Mouse (Mus musculus): ENCODE data around the gene Eid2b. TPM values are rescaled to one million over a fixed set of nuclear protein-coding genes. Genes with fewer than 3 reads are reported as not detected.

The Eid2b gene
- total and polyA plus RNA-seq, 3 experiments = 3.2 to 5.3 TPM; not detected in 1

GRCm38 (mm10) chr7:28306216-28306615 lies 28.7 kb downstream of the Eid2b start (continued):
- TF ChIP-seq ETS1 (IDR thresholded peaks at IDR 0.05; ENCODE audit: low read depth, low read length) = no peak

GRCm38 (mm10) chr7:28309737-28310136 lies 32.2 kb downstream of the Eid2b start:
- Histone ChIP-seq H3K4me3 (ENCODE audit: control insufficient read depth in 1 of 2, insufficient read depth in 1 of 2, low read depth in 2 of 2, low read length in 2 of 2) (no peak overlapping the region), H3K36me3 (ENCODE audit: control insufficient read depth in 1 of 2, insufficient read depth in 2 of 2, low read length in 2 of 2) (peaks cover 1 to 5% of the 10 kb centered on the region in 2 experiments; a peak in 3 of 4 replicates), H3K9me3 (replicated peaks; ENCODE audit: insufficient read depth, low read length) (no peaks in the 10 kb centered on the region), H3K27me3 (ENCODE audit: control insufficient read depth in 1 of 2, insufficient read depth in 2 of 2, low read length in 2 of 2) (no peaks in the 10 kb centered on the region), H3K79me2 (ENCODE audit: control insufficient read depth, insufficient read depth, low read length, poor library complexity) (peaks cover 11% of the 10 kb centered on the region), H3K9ac (ENCODE audit: control insufficient read depth, low read depth, low read length, poor library complexity, severe bottlenecking) (no peak overlapping the region), H3K27ac (ENCODE audit: control insufficient read depth, low read depth, low read length) (no peak overlapping the region), H3K4me1 (ENCODE audit: control insufficient read depth in 1 of 2, insufficient read depth in 2 of 2, low read length in 2 of 2) (no peaks in the 10 kb centered on the region)
- TF ChIP-seq UBTF (IDR thresholded peaks at IDR 0.05; ENCODE audit: borderline replicate concordance, insufficient read depth, low read depth, low read length) (no peak), TBP (IDR thresholded peaks at IDR 0.05; ENCODE audit: low read depth, low read length) (no peak), HCFC1 (IDR thresholded peaks at IDR 0.05; ENCODE audit: low read depth, low read length) (no peak), BHLHE40 (IDR thresholded peaks at IDR 0.05; ENCODE audit: borderline replicate concordance, low read depth, low read length) (no peak), MEF2A (IDR thresholded peaks at IDR 0.05; ENCODE audit: extremely low read depth, insufficient replicate concordance, low read depth, low read length, poor library complexity, severe bottlenecking) (no peak), POLR2AphosphoS5 (IDR thresholded peaks at IDR 0.05; ENCODE audit: borderline replicate concordance, low read depth, low read length) (no peak), GABPA (IDR thresholded peaks at IDR 0.05; ENCODE audit: low read depth, low read length) (no peak), MYC (IDR thresholded peaks at IDR 0.05; ENCODE audit: low read depth, low read length) (no peak), E2F4 (IDR thresholded peaks at IDR 0.05; ENCODE audit: borderline replicate concordance, low read depth, low read length) (no peak), ETS1 (IDR thresholded peaks at IDR 0.05; ENCODE audit: low read depth, low read length) (no peak), ZMIZ1 (IDR thresholded peaks at IDR 0.05; ENCODE audit: low read depth, low read length) (no peak)
- DNase-seq (ENCODE audit: low read depth, low spot score) = no peak

GRCm38 (mm10) chr7:28311151-28311925 lies 33.8 kb downstream of the Eid2b start:
- Histone ChIP-seq H3K27ac (ENCODE audit: control insufficient read depth, low read depth, low read length) (peak overlapping the region; percentile 17), H3K9ac (ENCODE audit: control insufficient read depth, low read depth, low read length, poor library complexity, severe bottlenecking) (peak overlapping the region; percentile 87), H3K36me3 (ENCODE audit: control insufficient read depth in 1 of 2, insufficient read depth in 2 of 2, low read length in 2 of 2) (peaks cover 1 to 5% of the 10 kb centered on the region in 2 experiments; a peak in 3 of 4 replicates), H3K27me3 (ENCODE audit: control insufficient read depth in 1 of 2, insufficient read depth in 2 of 2, low read length in 2 of 2) (no peaks in the 10 kb centered on the region), H3K79me2 (ENCODE audit: control insufficient read depth, insufficient read depth, low read length, poor library complexity) (peaks cover 11% of the 10 kb centered on the region), H3K9me3 (replicated peaks; ENCODE audit: insufficient read depth, low read length) (no peaks in the 10 kb centered on the region), H3K4me3 (ENCODE audit: control insufficient read depth in 1 of 2, insufficient read depth in 1 of 2, low read depth in 2 of 2, low read length in 2 of 2) (peak overlapping the region; percentile 68 to 70), H3K4me1 (ENCODE audit: control insufficient read depth in 1 of 2, insufficient read depth in 2 of 2, low read length in 2 of 2) (no peaks in the 10 kb centered on the region)
- no peak for DNase-seq (ENCODE audit: low read depth, low spot score)
- TF ChIP-seq MAX (IDR thresholded peaks at IDR 0.05; ENCODE audit: low read length) (peak; percentile 76; the same call in 1 of the 2 replicates), SIN3A (IDR thresholded peaks at IDR 0.05; ENCODE audit: low read length) (no peak), MAZ (IDR thresholded peaks at IDR 0.05; ENCODE audit: low read depth, low read length) (0 out of 2 replicates have a peak, but pooled peaks have one; percentile 43), MYC (IDR thresholded peaks at IDR 0.05; ENCODE audit: low read depth, low read length) (peak; percentile 2; the same call in 1 of the 2 replicates)

Data from MEL (cell line).